Mouse (Mus musculus) stomach, embryonic 14.5 days (tissue): Measurements from ENCODE around the gene Hoxa5. TPM values are rescaled to one million over a fixed set of nuclear protein-coding genes. Genes with fewer than 3 reads are reported as not detected.
A peak's percentile ranks its signal among the peaks of the same experiment; 100 is the strongest.

Experiments
- ATAC-seq: fragments of 200-750 bp; cut with Nextera tagmentation; 2 replicates; pipeline ENCODE4 v1.8.0; 2017; ENCODE audit warnings: low read depth, moderate TSS enrichment; ENCODE audit not compliant: insufficient number of reproducible peaks, insufficient read depth, low FRiP score
- H3K27ac ChIP-seq: fragments of 300-500 bp; sonication (generic); 2 replicates; pipeline ENCODE4 v1.5.1; 2014; ENCODE audit warnings: mild to moderate bottlenecking, low read length, moderate library complexity, mixed read lengths
- H3K27me3 ChIP-seq: fragments of 300-500 bp; sonication (generic); 2 replicates; pipeline ENCODE4 v1.6.1; 2014; ENCODE audit warnings: low read length, control low read depth, mixed read lengths; ENCODE audit not compliant: control insufficient read depth, insufficient read depth
- H3K36me3 ChIP-seq: fragments of 300-500 bp; sonication (generic); 2 replicates; pipeline ENCODE4 v1.6.1; 2014; ENCODE audit warnings: mild to moderate bottlenecking, control low read depth, low read length, moderate library complexity, mixed read lengths; ENCODE audit not compliant: control insufficient read depth, insufficient read depth
- H3K4me1 ChIP-seq: fragments of 300-500 bp; sonication (generic); 2 replicates; pipeline ENCODE4 v1.6.1; 2014; ENCODE audit warnings: low read length, control low read depth, mixed read lengths; ENCODE audit not compliant: control insufficient read depth, insufficient read depth
- H3K4me2 ChIP-seq: fragments of 300-500 bp; sonication (generic); replicated peaks from 2 replicates; pipeline ENCODE4 v1.6.1; 2014; ENCODE audit warnings: low read depth, low read length, control low read depth
- H3K4me3 ChIP-seq: fragments of 300-500 bp; sonication (generic); 2 replicates; pipeline ENCODE4 v1.5.1; 2014; ENCODE audit warnings: low read depth, low read length, control low read depth
- H3K9ac ChIP-seq: fragments of 300-500 bp; sonication (generic); replicated peaks from 2 replicates; pipeline ENCODE4 v1.6.1; 2014; ENCODE audit warnings: low read depth, mild to moderate bottlenecking, control low read depth, low read length, moderate library complexity, mixed read lengths
- H3K9me3 ChIP-seq: fragments of 300-500 bp; sonication (generic); 2 replicates; pipeline ENCODE4 v1.6.1; 2016; ENCODE audit warnings: low read depth, low read length, control low read depth; ENCODE audit not compliant: control insufficient read depth
- WGBS: fragments of 180-500 bp; shearing (Covaris S2); extraction: QIAGEN DNeasy Blood & Tissue Kit; methylation state at CpG from one replicate; pipeline ENCODE4 v1.1.7; 2014; 5-methylcytosine and 5-hydroxymethylcytosine counted together
- polyA plus RNA-seq: library from polyadenylated mRNA; unstranded; fragments of >200 nt; fragmentation: Nextera tagmentation; extraction: Ambion mirVana; gene quantifications from 2 replicates; pipeline ENCODE4 v1.2.1, GENCODE M21; 2014

Hoxa5 gene
- polyA plus RNA-seq, 1 experiment from 2014 or later, result 24.4 TPM

DNA sequence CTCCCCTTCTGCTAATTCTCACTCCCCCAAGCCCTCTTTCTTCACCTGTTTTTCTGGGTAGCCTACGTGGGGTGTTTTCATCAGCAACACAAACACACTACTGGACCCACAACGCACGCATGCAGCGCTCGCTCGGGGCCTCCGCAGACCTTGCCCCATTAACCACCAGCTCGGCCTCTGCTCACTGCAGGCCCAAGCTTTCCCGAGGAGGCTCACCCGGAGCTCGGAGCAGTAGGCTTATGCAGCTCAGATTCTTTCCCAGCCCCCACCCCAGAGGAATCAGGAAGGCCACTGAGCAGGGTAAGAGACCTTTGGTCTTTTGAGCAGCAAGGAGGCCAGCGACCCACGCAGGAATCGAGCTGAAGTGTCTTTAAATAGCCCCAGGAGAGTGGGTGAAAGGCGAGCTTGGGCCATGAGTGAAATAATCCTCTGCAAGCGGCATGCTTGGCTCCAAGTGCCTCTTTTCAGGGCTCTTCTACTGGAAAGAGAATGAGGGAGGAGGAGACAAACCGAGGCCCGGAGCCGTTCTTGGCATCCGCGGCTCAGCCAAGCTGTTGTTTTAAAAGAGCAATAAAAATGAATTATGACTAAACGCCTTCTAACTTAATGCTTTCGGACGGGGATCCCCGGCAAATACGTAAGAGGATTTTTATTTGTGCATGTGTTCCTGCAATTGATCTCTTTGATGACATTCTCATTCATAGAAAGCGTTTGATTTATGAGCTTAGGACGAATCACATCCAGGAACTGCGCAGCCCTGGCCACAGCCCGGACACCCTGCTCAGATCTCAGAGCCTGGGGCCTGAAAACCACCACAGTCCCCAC is 43.7 kb downstream of the Hoxa5 start:
- no peak for ATAC-seq
- WGBS, result 2% methylated on average over 30 of the region's 30 CpGs
- Histone ChIP-seq H3K4me3 (peak overlapping the region; percentile 78), H3K27me3 (0 out of 2 replicates have a peak, but pooled peaks cover 3% of the 10 kb centered on the region), H3K9me3 (no peaks in the 10 kb centered on the region), H3K9ac (peak overlapping the region; percentile 77), H3K27ac (peak overlapping the region; percentile 93), H3K4me1 (peaks cover 12% of the 10 kb centered on the region), H3K36me3 (no peaks in the 10 kb centered on the region), H3K4me2 (peak overlapping the region; percentile 61)

DNA sequence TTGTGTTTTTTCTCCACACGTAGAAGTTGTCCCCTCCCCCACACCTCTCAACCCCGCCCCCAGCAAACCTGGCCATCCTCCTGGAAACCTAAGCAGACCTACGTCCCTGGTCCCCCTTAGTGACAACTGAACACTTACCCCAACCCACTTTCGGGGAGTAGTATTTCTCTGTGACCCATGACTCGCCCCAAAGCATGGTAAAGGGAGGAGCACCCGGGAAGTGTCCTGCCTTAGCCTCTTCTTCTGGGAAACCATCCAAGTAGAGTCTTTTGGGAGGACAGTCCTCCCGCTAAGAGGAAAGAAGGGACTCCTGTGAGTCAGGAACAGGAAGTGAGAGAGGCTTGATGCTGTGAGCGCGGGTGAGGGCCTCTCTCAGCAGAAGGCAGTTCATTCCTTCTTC is 44.4 kb downstream of the Hoxa5 start:
- WGBS, result 5% methylated on average over 9 of the region's 9 CpGs
- H3K27me3 ChIP-seq, result 0 out of 2 replicates have a peak, but pooled peaks cover 3% of the 10 kb centered on the region

DNA sequence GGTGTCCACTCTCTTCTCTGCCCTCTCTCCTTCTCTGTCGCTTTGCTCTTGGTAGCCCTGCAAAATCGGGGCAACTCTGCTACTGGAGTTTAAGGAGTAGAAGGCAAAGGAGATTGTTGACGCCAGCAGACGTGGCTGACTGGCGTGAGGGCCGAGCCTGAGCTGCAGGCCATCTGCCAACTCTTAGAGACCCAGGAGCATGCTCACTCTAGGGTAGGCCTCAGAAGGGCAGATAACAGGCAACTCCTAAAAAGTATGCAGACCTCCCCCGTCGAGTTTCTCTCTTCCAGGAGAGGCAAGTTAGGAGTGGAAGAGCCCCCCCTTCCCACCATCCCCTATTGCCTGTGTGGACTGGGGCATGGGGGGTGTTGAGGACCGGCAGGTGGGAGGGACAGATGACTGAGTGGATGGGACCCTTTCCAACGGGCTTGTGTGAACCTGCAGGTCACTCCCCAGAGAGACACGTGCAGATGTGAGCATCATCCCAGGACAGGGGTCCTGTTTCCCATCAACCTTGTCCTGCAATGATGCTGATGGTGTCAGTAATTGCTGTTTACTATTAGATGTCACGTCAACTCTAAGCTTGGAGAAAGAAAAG is 45.1 kb downstream of the Hoxa5 start:
- H3K9me3 ChIP-seq, result no peaks in the 10 kb centered on the region
- H3K4me3 ChIP-seq, result peak overlapping the region; percentile 78
- peaks cover 12% of the 10 kb centered on the region for H3K4me1 ChIP-seq
- peak overlapping the region; percentile 77 for H3K9ac ChIP-seq
- no peaks in the 10 kb centered on the region for H3K36me3 ChIP-seq
- ATAC-seq, result no peak; the same call in 1 of the 2 replicates
- H3K27ac ChIP-seq, result peak overlapping the region; percentile 93
- peak overlapping the region; percentile 61 for H3K4me2 ChIP-seq
- WGBS, result 5% methylated on average over 12 of the region's 12 CpGs
- H3K27me3 ChIP-seq, result 0 out of 2 replicates have a peak, but pooled peaks cover 3% of the 10 kb centered on the region

More for the DNA sequence above, 44.4 kb downstream of the Hoxa5 start:
- H3K4me1 ChIP-seq, result peaks cover 12% of the 10 kb centered on the region
- peak overlapping the region; percentile 93 for H3K27ac ChIP-seq
- H3K9ac ChIP-seq, result peak overlapping the region; percentile 77; the same call in 1 of the 2 replicates
- H3K36me3 ChIP-seq, result no peaks in the 10 kb centered on the region
- H3K4me3 ChIP-seq, result peak overlapping the region; percentile 78
- peak overlapping the region; percentile 61 for H3K4me2 ChIP-seq
- H3K9me3 ChIP-seq, result no peaks in the 10 kb centered on the region
- ATAC-seq, result no peak

- peaks cover 12% of the 10 kb centered on the region for H3K4me1 ChIP-seq
- H3K4me2 ChIP-seq, result peak within 1 kb of the TSS; percentile 61
- peak within 1 kb of the TSS; percentile 77 for H3K9ac ChIP-seq
- H3K36me3 ChIP-seq, result no peaks in the 10 kb centered on the region
- peak within 1 kb of the TSS; percentile 78 for H3K4me3 ChIP-seq
- peak; percentile 86 for ATAC-seq
- peak within 1 kb of the TSS; percentile 93 for H3K27ac ChIP-seq
- under 1% methylated on average over 55 of the region's 55 CpGs for WGBS
- H3K9me3 ChIP-seq, result no peaks in the 10 kb centered on the region
- 0 out of 2 replicates have a peak, but pooled peaks cover 3% of the 10 kb centered on the region for H3K27me3 ChIP-seq
Measured at GRCm38 (mm10) chr6:52158276-52159051, 45.9 kb downstream of the Hoxa5 start, which contains the start of gene Hoxa1. Gene Hoxa1, minus strand, starts transcription at chr6:52158317.

GRCm38 (mm10) chr6:52157466-52158275 is 46.7 kb downstream of the Hoxa5 start:
- H3K9ac ChIP-seq, result no peak overlapping the region; the same call in 1 of the 2 replicates
- WGBS, result 2% methylated on average over 32 of the region's 32 CpGs
- no peaks in the 10 kb centered on the region for H3K9me3 ChIP-seq
- peak overlapping the region; percentile 61 for H3K4me2 ChIP-seq
- no peaks in the 10 kb centered on the region for H3K36me3 ChIP-seq
- peaks cover 12% of the 10 kb centered on the region for H3K4me1 ChIP-seq
- H3K27me3 ChIP-seq, result 0 out of 2 replicates have a peak, but pooled peaks cover 3% of the 10 kb centered on the region
- H3K4me3 ChIP-seq, result peak overlapping the region; percentile 78
- H3K27ac ChIP-seq, result no peak overlapping the region
- ATAC-seq, result no peak

DNA sequence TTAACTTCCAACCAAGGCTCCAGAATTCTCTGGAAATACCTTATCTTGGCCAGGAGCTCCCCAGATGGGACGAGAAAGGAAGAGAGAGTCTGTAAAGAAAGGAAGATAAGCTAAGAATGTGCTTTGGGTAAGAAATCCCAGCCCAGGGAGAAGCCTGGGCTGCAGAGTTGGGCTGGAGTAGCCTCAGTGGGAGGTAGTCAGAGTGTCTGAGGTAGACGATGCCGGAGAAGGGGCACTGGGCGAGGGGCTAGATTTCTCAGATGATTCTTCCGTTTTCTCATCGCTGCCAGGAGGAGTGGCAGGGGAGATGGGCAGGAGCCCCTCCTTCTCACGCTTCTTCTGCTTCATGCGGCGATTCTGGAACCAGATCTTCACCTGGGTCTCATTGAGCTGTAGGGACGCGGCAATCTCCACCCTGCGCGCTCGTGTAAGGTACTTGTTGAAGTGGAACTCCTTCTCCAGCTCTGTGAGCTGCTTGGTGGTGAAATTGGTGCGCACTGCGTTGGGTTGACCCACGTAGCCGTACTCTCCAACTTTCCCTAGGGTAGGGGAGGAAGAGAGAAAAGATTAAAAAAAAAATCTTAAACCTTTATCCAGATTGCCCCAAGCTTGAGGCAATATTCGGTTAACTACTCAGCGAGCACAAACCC is 47.7 kb downstream of the Hoxa5 start:
- WGBS, result 21% methylated on average over 20 of the region's 20 CpGs
- Histone ChIP-seq H3K4me1 (peaks cover 7% of the 10 kb centered on the region), H3K36me3 (no peaks in the 10 kb centered on the region), H3K9ac (no peak overlapping the region), H3K9me3 (no peaks in the 10 kb centered on the region), H3K27ac (no peak overlapping the region), H3K4me2 (peak overlapping the region; percentile 61), H3K27me3 (0 out of 2 replicates have a peak, but pooled peaks cover 3% of the 10 kb centered on the region), H3K4me3 (peak overlapping the region; percentile 78; the same call in 1 of the 2 replicates)
- no peak for ATAC-seq

GRCm38 (mm10) chr6:52155471-52155870 is 48.9 kb downstream of the Hoxa5 start:
- H3K27me3 ChIP-seq, result 0 out of 2 replicates have a peak, but pooled peaks cover 3% of the 10 kb centered on the region
- no peak overlapping the region for H3K27ac ChIP-seq
- H3K36me3 ChIP-seq, result no peaks in the 10 kb centered on the region
- 72% methylated on average over 3 of the region's 3 CpGs for WGBS
- H3K4me3 ChIP-seq, result no peak overlapping the region
- peaks cover 9% of the 10 kb centered on the region for H3K4me1 ChIP-seq
- ATAC-seq, result no peak
- no peaks in the 10 kb centered on the region for H3K9me3 ChIP-seq
- no peak overlapping the region for H3K9ac ChIP-seq
- no peak overlapping the region for H3K4me2 ChIP-seq
